Mouse (Mus musculus): ENCODE data around the gene Tdrkh. TPM values are rescaled to one million over a fixed set of nuclear protein-coding genes. Genes with fewer than 3 reads are reported as not detected.

Gene Tdrkh
- polyA plus RNA-seq, 1 experiment from 2014 or later = 9.0 TPM

DNA sequence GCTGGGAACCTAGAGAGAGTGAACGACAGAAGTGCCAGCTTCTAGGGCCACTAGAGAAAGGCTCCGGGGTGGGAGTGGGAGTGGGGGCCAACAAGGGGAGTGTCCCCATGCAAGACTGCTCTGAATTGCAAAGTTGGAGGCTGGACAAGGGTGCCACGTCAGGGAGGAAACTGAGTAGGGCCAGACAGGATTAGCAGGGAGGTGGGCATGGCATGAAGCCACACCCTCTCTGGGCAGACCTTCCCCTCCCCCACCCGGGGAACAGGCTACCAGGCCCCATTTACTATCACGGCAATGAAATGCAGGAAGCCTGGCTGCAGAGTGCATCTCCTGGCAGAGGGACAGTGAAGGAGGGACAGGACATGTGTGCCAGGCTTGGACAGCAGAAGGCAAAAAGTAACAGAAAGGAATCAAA lies 39.5 kb upstream of the Tdrkh start:
- Histone ChIP-seq H3K9ac (peak overlapping the region; percentile 52; the same call in 1 of the 2 replicates), H3K36me3 (no peaks in the 10 kb centered on the region), H3K27me3 (peaks cover 26% of the 10 kb centered on the region), H3K4me1 (peaks cover 36% of the 10 kb centered on the region), H3K4me2 (peak overlapping the region; percentile 55), H3K27ac (no peak overlapping the region), H3K4me3 (peak overlapping the region; percentile 31), H3K9me3 (no peaks in the 10 kb centered on the region)
- WGBS = 0% methylated on average over 5 of the region's 5 CpGs
- no peak; the same call in 1 of the 2 replicates for ATAC-seq (ENCODE audit: insufficient number of reproducible peaks, insufficient read depth, low FRiP score, low TSS enrichment, low read depth)

DNA sequence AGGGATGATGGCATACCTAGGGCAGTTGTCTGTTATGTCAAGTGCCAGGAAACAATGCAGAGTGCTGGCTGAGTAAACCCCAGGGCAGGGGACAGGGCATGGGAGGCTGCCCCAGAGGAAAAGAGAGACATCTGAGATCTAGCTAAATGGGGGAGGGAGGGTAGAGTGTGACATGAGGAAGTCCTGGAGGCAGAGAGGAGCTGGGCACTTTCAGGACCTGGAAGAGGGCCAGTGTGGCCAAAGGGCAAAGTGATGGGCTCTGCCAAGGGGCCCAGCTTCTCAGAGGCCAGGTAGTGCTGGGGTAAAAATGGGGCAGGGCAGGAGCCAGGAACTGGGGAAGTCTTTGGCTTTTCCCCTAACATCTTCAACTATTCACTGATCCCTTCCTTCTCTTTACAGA lies 38.4 kb upstream of the Tdrkh start:
- Histone ChIP-seq H3K27ac (no peak overlapping the region), H3K4me3 (no peak overlapping the region), H3K9ac (no peak overlapping the region), H3K4me1 (peaks cover 36% of the 10 kb centered on the region), H3K36me3 (no peaks in the 10 kb centered on the region), H3K9me3 (no peaks in the 10 kb centered on the region), H3K27me3 (peaks cover 26% of the 10 kb centered on the region), H3K4me2 (no peak overlapping the region)
- ATAC-seq (ENCODE audit: insufficient number of reproducible peaks, insufficient read depth, low FRiP score, low TSS enrichment, low read depth) = no peak

DNA sequence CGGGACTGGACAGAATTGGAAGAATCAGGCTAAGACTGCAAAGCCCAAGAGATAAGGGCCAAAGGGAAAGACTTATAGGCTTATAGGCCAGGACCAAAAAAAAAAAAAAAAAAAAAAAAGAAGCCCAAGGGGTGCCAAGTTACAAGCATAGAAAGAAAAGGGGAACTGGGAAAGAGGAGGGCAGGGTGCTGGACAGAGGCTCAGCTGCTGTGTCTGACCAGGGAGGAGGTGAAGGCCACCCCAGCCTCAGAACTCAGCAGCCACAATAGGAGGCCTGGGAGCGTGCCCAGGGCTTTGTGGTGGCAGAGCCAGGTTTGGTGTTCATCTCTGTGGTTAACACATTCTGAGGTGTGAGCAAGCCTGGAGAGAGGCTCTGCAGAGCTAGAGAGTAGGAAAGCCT lies 37.9 kb upstream of the Tdrkh start:
- H3K9me3 ChIP-seq = no peaks in the 10 kb centered on the region
- no peak overlapping the region for H3K4me2 ChIP-seq
- no peaks in the 10 kb centered on the region for H3K36me3 ChIP-seq
- H3K4me3 ChIP-seq = no peak overlapping the region
- H3K4me1 ChIP-seq = peaks cover 38% of the 10 kb centered on the region
- no peak overlapping the region for H3K9ac ChIP-seq
- H3K27ac ChIP-seq = no peak overlapping the region
- WGBS = 70% methylated on average over 2 of the region's 2 CpGs
- H3K27me3 ChIP-seq = peaks cover 26% of the 10 kb centered on the region
- no peak for ATAC-seq (ENCODE audit: insufficient number of reproducible peaks, insufficient read depth, low FRiP score, low TSS enrichment, low read depth)

DNA sequence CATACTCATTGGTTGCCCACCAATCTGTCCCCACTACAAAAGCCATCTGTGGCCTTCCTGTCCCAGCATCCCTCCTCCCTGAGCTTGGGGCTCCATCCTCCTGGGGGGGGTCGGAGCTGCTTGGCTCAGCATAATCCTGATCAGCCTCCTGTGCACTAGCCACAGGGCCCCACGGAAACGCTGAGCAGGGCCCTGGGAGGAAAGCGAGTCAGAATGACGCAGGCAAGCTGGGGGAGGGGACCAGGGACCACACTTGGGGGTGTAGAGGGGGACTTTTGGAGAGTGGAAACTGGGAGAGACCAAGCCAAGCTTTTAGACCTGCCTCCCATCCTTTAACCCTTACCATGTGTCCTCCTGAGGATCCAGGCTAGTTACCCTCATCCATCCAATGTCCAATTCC lies 37.2 kb upstream of the Tdrkh start:
- Histone ChIP-seq H3K9me3 (no peaks in the 10 kb centered on the region), H3K4me2 (no peak overlapping the region), H3K27ac (no peak overlapping the region), H3K9ac (no peak overlapping the region), H3K4me3 (no peak overlapping the region), H3K4me1 (peaks cover 42% of the 10 kb centered on the region), H3K27me3 (peaks cover 26% of the 10 kb centered on the region), H3K36me3 (no peaks in the 10 kb centered on the region)
- ATAC-seq (ENCODE audit: insufficient number of reproducible peaks, insufficient read depth, low FRiP score, low TSS enrichment, low read depth) = no peak
- WGBS = 54% methylated on average over 5 of the region's 5 CpGs

DNA sequence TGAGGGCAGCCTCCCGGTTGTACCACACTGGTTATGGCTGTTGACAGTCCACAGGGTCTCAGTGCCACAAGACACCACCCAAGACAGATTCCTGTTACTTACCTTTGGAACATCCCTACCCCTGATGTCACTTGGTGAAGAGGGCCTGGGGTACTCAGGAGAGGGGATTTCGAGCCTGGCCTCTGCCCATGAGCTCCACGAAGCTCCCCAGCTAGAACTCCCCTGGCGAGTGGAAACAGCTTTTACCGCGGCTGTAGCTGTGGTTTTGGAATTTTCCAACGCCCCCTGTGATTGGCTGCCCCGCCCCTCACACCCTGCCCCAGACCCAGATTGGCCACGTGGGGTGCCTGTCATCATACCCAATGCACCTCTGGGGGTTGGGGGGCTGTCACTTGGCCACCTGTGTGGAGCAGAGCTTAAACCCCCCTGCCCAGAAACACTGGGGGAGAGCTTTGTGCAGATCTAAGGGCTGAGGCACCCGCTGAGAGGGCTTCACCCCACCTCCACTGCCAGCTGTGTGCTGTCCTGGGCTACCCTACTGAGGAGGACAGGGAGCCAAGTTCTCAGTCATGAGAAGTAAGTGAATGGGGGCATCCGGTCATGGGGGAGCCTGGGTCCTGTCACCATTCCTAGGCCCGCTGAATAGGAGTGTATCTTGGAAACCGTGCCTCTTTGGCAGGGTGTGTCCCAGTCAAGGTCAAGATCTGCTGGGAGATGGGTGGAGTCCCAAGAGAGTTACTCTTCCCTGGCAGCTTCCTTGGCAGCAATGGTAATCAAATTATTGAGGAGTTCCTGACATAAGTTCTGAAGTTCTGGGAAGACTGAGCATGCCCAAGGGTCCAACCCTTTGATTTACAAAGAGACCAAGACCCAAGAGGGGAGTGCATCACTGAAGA lies 35.8 kb upstream of the Tdrkh start:
- peaks cover 26% of the 10 kb centered on the region for H3K27me3 ChIP-seq
- H3K27ac ChIP-seq = no peak overlapping the region
- peaks cover 33% of the 10 kb centered on the region for H3K4me1 ChIP-seq
- H3K9ac ChIP-seq = no peak overlapping the region
- H3K4me3 ChIP-seq = no peak overlapping the region
- 22% methylated on average over 13 of the region's 13 CpGs for WGBS
- 0 out of 2 replicates have a peak overlapping the region, but pooled peaks have one; percentile 11 for H3K4me2 ChIP-seq
- no peaks in the 10 kb centered on the region for H3K9me3 ChIP-seq
- H3K36me3 ChIP-seq = no peaks in the 10 kb centered on the region
- no peak for ATAC-seq (ENCODE audit: insufficient number of reproducible peaks, insufficient read depth, low FRiP score, low TSS enrichment, low read depth)

DNA sequence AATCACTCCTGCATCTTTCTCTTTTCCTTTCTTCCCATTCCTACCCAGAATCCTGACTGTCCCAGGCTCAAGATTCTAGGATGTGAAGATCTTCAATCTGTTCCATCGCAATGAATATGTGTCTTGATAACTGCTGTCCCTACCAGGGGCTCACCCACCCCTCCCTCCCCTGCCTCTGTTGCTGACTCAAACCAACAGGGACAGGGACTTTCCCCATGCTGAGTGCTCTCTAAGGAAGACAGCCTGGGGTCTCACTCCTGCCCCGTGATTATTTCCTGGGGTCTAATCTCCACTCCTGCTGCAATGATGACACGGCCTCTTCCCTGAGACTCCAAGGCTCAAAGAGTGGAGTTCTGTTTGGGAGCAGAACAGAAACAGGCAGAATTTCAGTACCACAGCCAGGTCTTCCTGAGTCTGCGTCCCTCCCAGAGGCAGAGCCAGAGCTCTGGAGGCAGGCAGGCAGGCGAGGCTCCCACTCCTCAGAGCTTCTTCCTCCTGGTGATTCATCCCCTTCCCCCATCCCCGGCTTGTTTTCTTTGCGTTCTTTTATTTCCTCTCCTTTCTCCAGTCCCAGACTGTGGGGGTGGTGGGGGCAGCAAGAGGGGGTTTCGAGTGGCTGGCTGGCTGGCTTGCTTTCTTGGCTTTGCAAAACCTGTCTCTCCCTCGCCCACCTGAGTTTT lies 33.1 kb upstream of the Tdrkh start:
- no peak overlapping the region for H3K4me3 ChIP-seq
- no peak for ATAC-seq (ENCODE audit: insufficient number of reproducible peaks, insufficient read depth, low FRiP score, low TSS enrichment, low read depth)
- no peaks in the 10 kb centered on the region for H3K36me3 ChIP-seq
- 0 out of 2 replicates have a peak, but pooled peaks cover 7% of the 10 kb centered on the region for H3K27me3 ChIP-seq
- 0 out of 2 replicates have a peak overlapping the region, but pooled peaks have one; percentile 32 for H3K9ac ChIP-seq
- no peak overlapping the region for H3K4me2 ChIP-seq
- H3K4me1 ChIP-seq = peaks cover 15% of the 10 kb centered on the region
- H3K9me3 ChIP-seq = no peaks in the 10 kb centered on the region
- WGBS = 17% methylated on average over 9 of the region's 9 CpGs
- H3K27ac ChIP-seq = no peak overlapping the region

DNA sequence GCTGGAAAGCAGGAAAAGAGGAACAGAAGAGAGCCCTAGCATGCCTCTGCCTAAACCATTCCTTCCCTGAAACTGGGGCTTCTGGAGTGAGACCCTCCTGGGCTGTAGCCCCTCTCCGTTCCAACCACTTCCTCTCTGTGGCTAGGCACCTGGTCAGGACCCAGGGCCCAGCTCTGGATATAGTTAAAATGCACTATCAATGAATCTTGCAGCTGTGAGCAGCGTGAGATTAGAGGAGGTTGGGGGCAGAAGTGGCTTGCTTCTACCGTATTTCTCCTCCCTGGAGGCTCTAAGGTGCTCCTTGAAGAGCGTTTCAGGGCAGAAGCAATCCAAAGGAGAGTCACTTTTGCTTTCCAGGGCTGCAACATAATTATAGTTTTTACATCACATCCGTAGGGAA lies 30.8 kb upstream of the Tdrkh start:
- no peaks in the 10 kb centered on the region for H3K27me3 ChIP-seq
- 57% methylated on average over 5 of the region's 5 CpGs for WGBS
- H3K36me3 ChIP-seq = no peaks in the 10 kb centered on the region
- H3K4me2 ChIP-seq = no peak overlapping the region
- no peak for ATAC-seq (ENCODE audit: insufficient number of reproducible peaks, insufficient read depth, low FRiP score, low TSS enrichment, low read depth)
- H3K27ac ChIP-seq = no peak overlapping the region
- H3K4me1 ChIP-seq = peaks cover 9% of the 10 kb centered on the region
- H3K9ac ChIP-seq = no peak overlapping the region
- no peaks in the 10 kb centered on the region for H3K9me3 ChIP-seq
- no peak overlapping the region for H3K4me3 ChIP-seq

DNA sequence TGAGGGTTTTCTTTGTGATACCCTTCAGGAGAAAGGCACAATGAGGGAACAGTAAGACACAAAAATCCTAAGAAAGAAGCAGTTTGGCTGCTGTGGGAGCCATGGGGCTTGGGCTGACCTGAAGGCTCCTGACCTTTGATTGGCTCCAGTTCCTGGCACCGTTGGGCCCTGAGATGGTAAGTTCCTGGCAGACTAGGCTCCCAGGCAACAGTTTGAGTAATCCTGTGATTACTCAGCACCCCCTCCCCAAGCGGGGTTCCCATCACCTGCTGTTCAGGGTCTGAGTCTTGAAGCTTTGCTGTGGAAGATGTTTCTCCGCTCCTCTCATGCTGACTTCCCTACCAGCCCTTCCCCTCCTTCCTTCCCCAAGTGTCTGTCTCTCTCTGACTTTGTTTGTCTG lies 29.6 kb upstream of the Tdrkh start:
- no peak overlapping the region for H3K4me3 ChIP-seq

DNA sequence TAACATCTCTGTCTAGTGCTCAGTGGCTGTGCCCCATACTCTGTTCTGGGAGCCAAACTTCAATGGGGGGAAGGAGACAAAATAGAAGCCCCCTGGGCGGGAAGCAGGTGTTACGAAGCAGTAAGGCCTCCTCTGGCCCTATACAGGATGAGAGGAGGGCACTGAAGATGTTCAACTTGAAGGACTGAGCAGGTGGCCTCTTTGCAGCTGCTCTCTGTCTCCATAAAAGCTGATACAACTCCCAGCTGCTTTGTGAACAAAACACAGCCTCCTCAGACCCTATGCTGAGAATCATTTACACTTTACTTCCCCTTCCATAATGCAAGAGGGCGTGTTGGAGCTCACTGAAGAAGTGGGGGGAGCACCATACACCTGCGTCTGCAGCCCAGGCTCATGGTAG lies 26.4 kb upstream of the Tdrkh start:
- H3K4me2 ChIP-seq = no peak overlapping the region
- no peak overlapping the region for H3K27ac ChIP-seq
- H3K36me3 ChIP-seq = no peaks in the 10 kb centered on the region
- no peak overlapping the region for H3K4me3 ChIP-seq
- no peaks in the 10 kb centered on the region for H3K9me3 ChIP-seq
- no peak for ATAC-seq (ENCODE audit: insufficient number of reproducible peaks, insufficient read depth, low FRiP score, low TSS enrichment, low read depth)
- H3K4me1 ChIP-seq = no peaks in the 10 kb centered on the region
- no peak overlapping the region for H3K9ac ChIP-seq
- no peaks in the 10 kb centered on the region for H3K27me3 ChIP-seq
- 63% methylated on average over 4 of the region's 4 CpGs for WGBS

More for the DNA sequence above, 29.6 kb upstream of the Tdrkh start:
- Histone ChIP-seq H3K36me3 (no peaks in the 10 kb centered on the region), H3K27me3 (no peaks in the 10 kb centered on the region), H3K4me2 (no peak overlapping the region), H3K27ac (no peak overlapping the region), H3K9ac (no peak overlapping the region), H3K9me3 (no peaks in the 10 kb centered on the region), H3K4me1 (peaks cover 7% of the 10 kb centered on the region; the same call in 1 of the 2 replicates)
- WGBS = 63% methylated on average over 3 of the region's 3 CpGs
- ATAC-seq (ENCODE audit: insufficient number of reproducible peaks, insufficient read depth, low FRiP score, low TSS enrichment, low read depth) = no peak

DNA sequence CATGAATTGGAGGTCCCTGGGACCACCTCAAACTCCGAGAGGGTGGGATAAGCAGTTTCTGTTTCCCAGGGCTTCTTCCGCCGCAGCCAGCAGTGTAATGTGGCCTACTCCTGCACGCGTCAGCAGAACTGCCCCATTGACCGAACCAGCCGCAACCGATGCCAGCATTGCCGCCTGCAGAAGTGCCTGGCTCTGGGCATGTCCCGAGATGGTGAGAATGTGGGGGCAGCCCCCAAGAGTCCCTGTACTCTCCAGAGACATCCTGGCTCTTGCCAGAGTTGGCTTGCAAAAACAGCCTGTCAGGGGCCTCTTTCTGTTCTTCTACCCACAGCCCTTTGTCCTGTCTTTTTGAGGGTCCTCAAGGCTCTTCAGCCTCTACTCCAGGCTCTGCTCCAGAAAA lies 25.7 kb upstream of the Tdrkh start:
- H3K27me3 ChIP-seq = no peaks in the 10 kb centered on the region

DNA sequence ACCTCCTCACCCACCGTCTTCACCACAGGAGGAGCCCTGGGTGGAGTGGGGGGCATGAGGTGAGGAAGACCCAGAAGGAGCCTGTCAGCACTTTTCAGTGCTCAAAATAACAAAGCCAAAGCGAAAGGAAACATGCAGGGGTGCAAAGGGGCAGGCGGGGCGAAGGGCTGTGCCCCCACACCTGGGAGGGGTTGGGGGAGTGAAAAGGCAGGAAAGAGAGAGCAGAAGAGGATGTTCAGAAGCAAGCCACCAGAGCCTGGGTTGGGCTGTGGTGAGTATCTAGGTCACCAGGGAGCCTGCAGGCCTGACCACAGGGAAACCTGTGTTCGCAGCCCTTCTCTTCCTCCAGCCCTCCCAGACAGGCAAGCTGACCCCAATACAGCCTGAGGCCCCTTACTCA lies 25.0 kb upstream of the Tdrkh start:
- Histone ChIP-seq H3K4me1 (no peaks in the 10 kb centered on the region), H3K27me3 (no peaks in the 10 kb centered on the region), H3K9ac (no peak overlapping the region), H3K27ac (no peak overlapping the region), H3K4me2 (no peak overlapping the region), H3K9me3 (no peaks in the 10 kb centered on the region), H3K36me3 (no peaks in the 10 kb centered on the region), H3K4me3 (no peak overlapping the region)
- ATAC-seq (ENCODE audit: insufficient number of reproducible peaks, insufficient read depth, low FRiP score, low TSS enrichment, low read depth) = no peak
- 81% methylated on average over 5 of the region's 5 CpGs for WGBS

More for the DNA sequence above, 25.7 kb upstream of the Tdrkh start:
- no peak overlapping the region for H3K4me2 ChIP-seq
- H3K9me3 ChIP-seq = no peaks in the 10 kb centered on the region
- no peak overlapping the region for H3K4me3 ChIP-seq
- no peaks in the 10 kb centered on the region for H3K36me3 ChIP-seq
- H3K9ac ChIP-seq = no peak overlapping the region
- ATAC-seq (ENCODE audit: insufficient number of reproducible peaks, insufficient read depth, low FRiP score, low TSS enrichment, low read depth) = no peak
- H3K4me1 ChIP-seq = no peaks in the 10 kb centered on the region
- WGBS = 89% methylated on average over 10 of the region's 10 CpGs
- no peak overlapping the region for H3K27ac ChIP-seq

DNA sequence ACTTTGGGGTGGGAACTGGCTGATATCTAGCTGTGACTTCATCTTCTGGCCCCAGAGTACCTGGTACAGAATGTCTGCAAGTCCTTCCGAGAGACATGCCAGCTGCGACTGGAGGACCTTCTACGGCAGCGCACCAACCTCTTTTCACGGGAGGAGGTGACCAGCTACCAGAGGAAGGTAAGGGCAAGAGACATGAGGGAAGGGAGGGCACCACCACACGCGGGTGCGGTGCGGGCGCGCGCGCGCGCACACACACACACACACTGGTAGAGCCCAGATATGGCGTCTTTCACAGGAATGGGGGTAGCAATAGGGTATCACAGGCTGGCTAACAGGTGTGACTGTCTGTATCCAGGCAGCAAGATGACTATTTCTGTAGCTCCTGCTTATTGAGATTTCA lies 23.7 kb upstream of the Tdrkh start:
- WGBS = 97% methylated on average over 16 of the region's 16 CpGs
- no peaks in the 10 kb centered on the region for H3K9me3 ChIP-seq
- no peaks in the 10 kb centered on the region for H3K4me1 ChIP-seq
- H3K27me3 ChIP-seq = no peaks in the 10 kb centered on the region
- H3K36me3 ChIP-seq = no peaks in the 10 kb centered on the region
- no peak overlapping the region for H3K4me3 ChIP-seq
- H3K9ac ChIP-seq = no peak overlapping the region
- H3K27ac ChIP-seq = no peak overlapping the region
- H3K4me2 ChIP-seq = no peak overlapping the region
- ATAC-seq (ENCODE audit: insufficient number of reproducible peaks, insufficient read depth, low FRiP score, low TSS enrichment, low read depth) = no peak

Data from embryonic facial prominence, embryonic 13.5 days (tissue).